Mouse (Mus musculus): Measurements from ENCODE around the gene Gm9844. TPM values are rescaled to one million over a fixed set of nuclear protein-coding genes. Genes with fewer than 3 reads are reported as not detected.
A peak's percentile ranks its signal among the peaks of the same experiment; 100 is the strongest.
"Not testable (repeated sequence)": the region's sequence is repeated elsewhere in the genome, so short reads cannot be mapped to it uniquely, and the experiment has no call there.

Gm9844 gene
- not detected for total RNA-seq (2021)
- long read RNA-seq, experiment 1, partial matches to known transcripts = 0 of 2 reads
- long read RNA-seq, experiment 1, other reads (novel, unspliced or antisense) = 0 of 2 reads
- long read RNA-seq, experiment 2, partial matches to known transcripts = 0 of 1 reads
- long read RNA-seq, experiment 2, other reads (novel, unspliced or antisense) = 0 of 1 reads

- DNase-seq (ENCODE audit: low spot score in 2 of 2) = no peak
- intact Hi-C loops (cut with DNase I) = no loop called here
Measured at GRCm38 (mm10) chr7:24861913-24862312, at the start of gene Gm9844. TSS of gene Gm9844 (plus strand) at chr7:24862213.

GRCm38 (mm10) chr7:24817502-24817901 lies 44.5 kb upstream of the Gm9844 start:
- DNase-seq (ENCODE audit: low spot score in 2 of 2) = peak; percentile 48 to 72
- intact Hi-C loops (cut with DNase I) = no loop called here

GRCm38 (mm10) chr7:24824452-24824851 lies 37.6 kb upstream of the Gm9844 start:
- intact Hi-C loops (cut with DNase I) = no loop called here

GRCm38 (mm10) chr7:24827181-24827580 lies 34.8 kb upstream of the Gm9844 start:
- DNase-seq (ENCODE audit: low spot score in 2 of 2) = no peak
- intact Hi-C loops (cut with DNase I) = no loop called here

More at GRCm38 (mm10) chr7:24824452-24824851, 37.6 kb upstream of the Gm9844 start:
- no peak for DNase-seq (ENCODE audit: low spot score in 2 of 2)

- intact Hi-C loops (cut with DNase I); DNase-seq (ENCODE audit: low spot score in 2 of 2): not testable (repeated sequence)
Measured at GRCm38 (mm10) chr7:24838732-24839409, 23.1 kb upstream of the Gm9844 start.

GRCm38 (mm10) chr7:24839410-24839808 lies 22.6 kb upstream of the Gm9844 start:
- intact Hi-C loops (cut with DNase I) = no loop called here
- no peak for DNase-seq (ENCODE audit: low spot score in 2 of 2)

- no peak for DNase-seq (ENCODE audit: low spot score in 2 of 2)
- intact Hi-C loops (cut with DNase I) = no loop called here
Measured at GRCm38 (mm10) chr7:24840331-24840730, 21.7 kb upstream of the Gm9844 start.

- intact Hi-C loops (cut with DNase I) = no loop called here
- DNase-seq (ENCODE audit: low spot score in 2 of 2) = no peak
Measured at GRCm38 (mm10) chr7:24841009-24841408, 21.0 kb upstream of the Gm9844 start.

- intact Hi-C loops (cut with DNase I) = no loop called here
- no peak for DNase-seq (ENCODE audit: low spot score in 2 of 2)
Measured at GRCm38 (mm10) chr7:24844144-24844543, 17.9 kb upstream of the Gm9844 start.

GRCm38 (mm10) chr7:24845181-24845580 lies 16.8 kb upstream of the Gm9844 start:
- intact Hi-C loops (cut with DNase I) = no loop called here
- no peak for DNase-seq (ENCODE audit: low spot score in 2 of 2)

GRCm38 (mm10) chr7:24845713-24846112 lies 16.3 kb upstream of the Gm9844 start:
- DNase-seq (ENCODE audit: low spot score in 2 of 2) = peak in 1 of 2 experiments; percentile 33
- intact Hi-C loops (cut with DNase I) = no loop called here

GRCm38 (mm10) chr7:24846576-24846975 lies 15.4 kb upstream of the Gm9844 start:
- DNase-seq (ENCODE audit: low spot score in 2 of 2); intact Hi-C loops (cut with DNase I): not testable (repeated sequence)

- DNase-seq (ENCODE audit: low spot score in 2 of 2) = peak; percentile 62 to 82
- intact Hi-C loops (cut with DNase I) = no loop called here
Measured at GRCm38 (mm10) chr7:24850162-24850561, 11.9 kb upstream of the Gm9844 start.

- no peak for DNase-seq (ENCODE audit: low spot score in 2 of 2)
- intact Hi-C loops (cut with DNase I) = no loop called here
Measured at GRCm38 (mm10) chr7:24850899-24851303, 11.1 kb upstream of the Gm9844 start.

- no peak for DNase-seq (ENCODE audit: low spot score in 2 of 2)
- intact Hi-C loops (cut with DNase I) = no loop called here
Measured at GRCm38 (mm10) chr7:24851596-24852325, 10.3 kb upstream of the Gm9844 start.

GRCm38 (mm10) chr7:24852557-24853232 lies 9.3 kb upstream of the Gm9844 start:
- intact Hi-C loops (cut with DNase I) = no loop called here
- no peak for DNase-seq (ENCODE audit: low spot score in 2 of 2)

GRCm38 (mm10) chr7:24853233-24853563 lies 8.8 kb upstream of the Gm9844 start:
- intact Hi-C loops (cut with DNase I) = no loop called here
- DNase-seq (ENCODE audit: low spot score in 2 of 2) = no peak

GRCm38 (mm10) chr7:24853695-24854094 lies 8.3 kb upstream of the Gm9844 start:
- no peak for DNase-seq (ENCODE audit: low spot score in 2 of 2)
- intact Hi-C loops (cut with DNase I) = no loop called here

GRCm38 (mm10) chr7:24856460-24857120 lies 5.4 kb upstream of the Gm9844 start:
- no peak for DNase-seq (ENCODE audit: low spot score in 2 of 2)
- intact Hi-C loops (cut with DNase I) = no loop called here

GRCm38 (mm10) chr7:24859234-24859633 lies 2.8 kb upstream of the Gm9844 start:
- intact Hi-C loops (cut with DNase I) = no loop called here
- no peak for DNase-seq (ENCODE audit: low spot score in 2 of 2)

Data from left cerebral cortex, postnatal 14 days (tissue).